Mouse (Mus musculus): ENCODE measurements around the gene Tbcd. TPM values are rescaled to one million over a fixed set of nuclear protein-coding genes. Genes with fewer than 3 reads are reported as not detected.

Tbcd gene
- polyA plus RNA-seq, 1 experiment from 2014 or later, result 61.8 TPM

GRCm38 (mm10) chr11:121560294-121560663, 108.5 kb downstream of the Tbcd start:
- Histone ChIP-seq H3K27ac (no peak overlapping the region), H3K4me1 (no peaks in the 10 kb centered on the region), H3K27me3 (replicated peaks) (no peaks in the 10 kb centered on the region), H3K9me3 (no peaks in the 10 kb centered on the region), H3K4me2 (no peak overlapping the region), H3K9ac (no peak overlapping the region), H3K4me3 (no peak overlapping the region), H3K36me3 (replicated peaks) (0 out of 2 replicates have a peak, but pooled peaks cover 3% of the 10 kb centered on the region)
- ATAC-seq (replicated peaks), result no peak
- 84% methylated on average over 7 of the region's 7 CpGs for WGBS

GRCm38 (mm10) chr11:121563312-121563711, 111.6 kb downstream of the Tbcd start:
- H3K27me3 ChIP-seq (replicated peaks), result no peaks in the 10 kb centered on the region
- H3K27ac ChIP-seq, result no peak overlapping the region
- no peak overlapping the region for H3K4me3 ChIP-seq
- H3K4me1 ChIP-seq, result no peaks in the 10 kb centered on the region
- H3K9me3 ChIP-seq, result no peaks in the 10 kb centered on the region
- 94% methylated on average over 5 of the region's 5 CpGs for WGBS
- H3K36me3 ChIP-seq (replicated peaks), result no peaks in the 10 kb centered on the region
- no peak overlapping the region for H3K4me2 ChIP-seq
- no peak for ATAC-seq (replicated peaks)
- H3K9ac ChIP-seq, result no peak overlapping the region

- no peaks in the 10 kb centered on the region for H3K36me3 ChIP-seq (replicated peaks)
- no peak overlapping the region for H3K27ac ChIP-seq
- H3K4me1 ChIP-seq, result no peaks in the 10 kb centered on the region
- no peak overlapping the region for H3K4me2 ChIP-seq
- H3K9ac ChIP-seq, result no peak overlapping the region
- H3K27me3 ChIP-seq (replicated peaks), result no peaks in the 10 kb centered on the region
- 99% methylated on average over 4 of the region's 4 CpGs for WGBS
- no peak overlapping the region for H3K4me3 ChIP-seq
- no peaks in the 10 kb centered on the region for H3K9me3 ChIP-seq
- no peak for ATAC-seq (replicated peaks)
Measured at GRCm38 (mm10) chr11:121564265-121564664, 112.5 kb downstream of the Tbcd start.

GRCm38 (mm10) chr11:121581856-121582255, 130.1 kb downstream of the Tbcd start:
- Histone ChIP-seq H3K27ac (no peak overlapping the region), H3K4me1 (no peaks in the 10 kb centered on the region), H3K4me3 (no peak overlapping the region), H3K9ac (no peak overlapping the region), H3K36me3 (replicated peaks) (0 out of 2 replicates have a peak, but pooled peaks cover 3% of the 10 kb centered on the region), H3K4me2 (no peak overlapping the region), H3K27me3 (replicated peaks) (no peaks in the 10 kb centered on the region), H3K9me3 (no peaks in the 10 kb centered on the region)
- no peak for ATAC-seq (replicated peaks)

- Histone ChIP-seq H3K4me2 (no peak overlapping the region), H3K27me3 (replicated peaks) (no peaks in the 10 kb centered on the region), H3K4me1 (no peaks in the 10 kb centered on the region), H3K4me3 (no peak overlapping the region), H3K9me3 (no peaks in the 10 kb centered on the region), H3K9ac (no peak overlapping the region), H3K27ac (no peak overlapping the region), H3K36me3 (replicated peaks) (peaks cover 32% of the 10 kb centered on the region; the same call in 1 of the 2 replicates)
- 89% methylated on average over 6 of the region's 6 CpGs for WGBS
- ATAC-seq (replicated peaks), result no peak
Measured at GRCm38 (mm10) chr11:121597254-121597653, 145.5 kb downstream of the Tbcd start.

GRCm38 (mm10) chr11:121601422-121601821, 149.7 kb downstream of the Tbcd start:
- WGBS, result 74% methylated on average over 3 of the region's 3 CpGs

GRCm38 (mm10) chr11:121605604-121606003, 153.9 kb downstream of the Tbcd start:
- 95% methylated on average over 6 of the region's 6 CpGs for WGBS
- no peaks in the 10 kb centered on the region for H3K4me1 ChIP-seq
- no peaks in the 10 kb centered on the region for H3K27me3 ChIP-seq (replicated peaks)
- no peak overlapping the region for H3K9ac ChIP-seq
- H3K27ac ChIP-seq, result no peak overlapping the region
- peaks cover 42% of the 10 kb centered on the region for H3K36me3 ChIP-seq (replicated peaks)
- no peak for ATAC-seq (replicated peaks)
- no peaks in the 10 kb centered on the region for H3K9me3 ChIP-seq
- no peak overlapping the region for H3K4me3 ChIP-seq
- H3K4me2 ChIP-seq, result no peak overlapping the region

More at GRCm38 (mm10) chr11:121601422-121601821, 149.7 kb downstream of the Tbcd start:
- H3K4me3 ChIP-seq, result no peak overlapping the region
- H3K4me1 ChIP-seq, result no peaks in the 10 kb centered on the region
- no peaks in the 10 kb centered on the region for H3K27me3 ChIP-seq (replicated peaks)
- H3K36me3 ChIP-seq (replicated peaks), result peaks cover 33% of the 10 kb centered on the region; the same call in 1 of the 2 replicates
- H3K4me2 ChIP-seq, result no peak overlapping the region
- no peak for ATAC-seq (replicated peaks)
- no peak overlapping the region for H3K27ac ChIP-seq
- no peak overlapping the region for H3K9ac ChIP-seq
- no peaks in the 10 kb centered on the region for H3K9me3 ChIP-seq

- Histone ChIP-seq H3K27me3 (replicated peaks) (no peaks in the 10 kb centered on the region), H3K4me2 (no peak overlapping the region), H3K4me1 (no peaks in the 10 kb centered on the region), H3K9me3 (no peaks in the 10 kb centered on the region), H3K27ac (no peak overlapping the region), H3K4me3 (no peak overlapping the region), H3K36me3 (replicated peaks) (peaks cover 41% of the 10 kb centered on the region), H3K9ac (no peak overlapping the region)
- no peak for ATAC-seq (replicated peaks)
Measured at GRCm38 (mm10) chr11:121610976-121611375, 159.2 kb downstream of the Tbcd start.

GRCm38 (mm10) chr11:121615961-121616485, 164.3 kb downstream of the Tbcd start:
- Histone ChIP-seq H3K4me2 (no peak overlapping the region), H3K36me3 (replicated peaks) (peaks cover 55% of the 10 kb centered on the region), H3K27ac (no peak overlapping the region), H3K4me3 (no peak overlapping the region), H3K9ac (no peak overlapping the region), H3K9me3 (no peaks in the 10 kb centered on the region), H3K4me1 (no peaks in the 10 kb centered on the region), H3K27me3 (replicated peaks) (no peaks in the 10 kb centered on the region)
- 90% methylated on average over 3 of the region's 3 CpGs for WGBS
- ATAC-seq (replicated peaks), result no peak

- Histone ChIP-seq H3K9me3 (no peaks in the 10 kb centered on the region), H3K4me1 (no peaks in the 10 kb centered on the region), H3K27ac (no peak overlapping the region), H3K4me3 (no peak overlapping the region), H3K27me3 (replicated peaks) (no peaks in the 10 kb centered on the region), H3K36me3 (replicated peaks) (peaks cover 50% of the 10 kb centered on the region), H3K9ac (no peak overlapping the region), H3K4me2 (no peak overlapping the region)
- no peak for ATAC-seq (replicated peaks)
Measured at GRCm38 (mm10) chr11:121616501-121616900, 164.8 kb downstream of the Tbcd start.

- no peak overlapping the region for H3K4me3 ChIP-seq
- no peak for ATAC-seq (replicated peaks)
- H3K9me3 ChIP-seq, result no peaks in the 10 kb centered on the region
- H3K27me3 ChIP-seq (replicated peaks), result no peaks in the 10 kb centered on the region
- H3K9ac ChIP-seq, result no peak overlapping the region
- H3K27ac ChIP-seq, result no peak overlapping the region
- 100% methylated on average over 1 of the region's 1 CpGs for WGBS
- peaks cover 48% of the 10 kb centered on the region for H3K36me3 ChIP-seq (replicated peaks)
- H3K4me1 ChIP-seq, result no peaks in the 10 kb centered on the region
- no peak overlapping the region for H3K4me2 ChIP-seq
Measured at GRCm38 (mm10) chr11:121617371-121617770, 165.6 kb downstream of the Tbcd start.

- Histone ChIP-seq H3K27ac (no peak overlapping the region), H3K4me3 (no peak overlapping the region), H3K36me3 (replicated peaks) (0 out of 2 replicates have a peak, but pooled peaks cover 8% of the 10 kb centered on the region), H3K4me1 (no peaks in the 10 kb centered on the region), H3K27me3 (replicated peaks) (no peaks in the 10 kb centered on the region), H3K9me3 (no peaks in the 10 kb centered on the region), H3K4me2 (no peak overlapping the region), H3K9ac (no peak overlapping the region)
- WGBS, result 91% methylated on average over 4 of the region's 4 CpGs
- ATAC-seq (replicated peaks), result no peak
Measured at GRCm38 (mm10) chr11:121625007-121625406, 173.3 kb downstream of the Tbcd start.

DNA sequence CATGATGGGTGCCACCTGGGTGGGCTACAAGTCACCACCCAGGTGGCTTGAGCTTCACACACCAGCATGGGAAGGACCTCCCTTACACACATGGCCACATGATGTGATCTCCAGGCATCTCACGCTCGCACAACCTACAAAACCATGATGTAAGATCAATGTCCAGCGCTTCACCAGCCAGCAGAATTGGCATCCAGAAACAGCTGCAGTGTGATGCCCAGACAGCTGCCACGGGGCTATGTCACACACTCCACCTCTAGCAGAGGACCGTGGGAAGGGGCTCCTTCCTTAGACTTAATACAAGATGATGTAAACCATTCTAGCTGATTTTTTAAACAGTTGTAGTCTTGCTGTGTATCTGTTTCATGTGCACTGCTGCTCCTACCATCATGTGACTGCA, 175.8 kb downstream of the Tbcd start:
- H3K9ac ChIP-seq, result no peak overlapping the region
- 89% methylated on average over 5 of the region's 5 CpGs for WGBS
- H3K4me3 ChIP-seq, result no peak overlapping the region
- H3K4me1 ChIP-seq, result no peaks in the 10 kb centered on the region
- no peaks in the 10 kb centered on the region for H3K36me3 ChIP-seq (replicated peaks)
- no peaks in the 10 kb centered on the region for H3K9me3 ChIP-seq
- H3K27me3 ChIP-seq (replicated peaks), result no peaks in the 10 kb centered on the region
- H3K27ac ChIP-seq, result no peak overlapping the region
- H3K4me2 ChIP-seq, result no peak overlapping the region
- no peak for ATAC-seq (replicated peaks)
